Mouse (Mus musculus) erythroblast, embryonic 14.5 days (primary cell): ENCODE results near the gene Gm10097.

Experiments
- GATA1 ChIP-seq: IDR thresholded peaks from 2 replicates; pipeline ENCODE4 v1.6.1; 2012; ENCODE audit warnings: low read length, inconsistent platforms, mixed read lengths
- TAL1 ChIP-seq: IDR thresholded peaks from 3 replicates; pipeline ENCODE4 v1.6.1; 2012; ENCODE audit warnings: low read length, inconsistent platforms, mixed read lengths

DNA sequence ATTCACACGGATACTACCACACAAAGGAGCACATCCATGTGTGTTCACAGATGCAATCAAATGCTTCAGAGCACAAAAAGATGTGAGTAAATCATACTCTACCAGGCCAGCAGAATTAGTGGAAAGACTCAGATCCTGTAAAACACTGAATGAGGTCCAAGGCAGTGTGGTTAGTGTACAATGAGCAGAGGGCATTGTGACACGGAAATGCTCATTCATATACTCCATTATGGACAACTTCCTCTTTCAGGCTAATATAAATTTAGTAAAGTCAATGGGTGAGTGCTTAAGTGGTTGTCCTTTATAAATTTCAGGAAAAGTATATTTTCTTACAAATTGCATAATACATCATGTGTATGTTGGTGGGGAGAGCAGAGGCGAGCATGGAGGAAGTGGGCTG, 1.9 kb upstream of the Gm10097 start:
- TF ChIP-seq GATA1, result no peak
- TF ChIP-seq TAL1, result no peak
